Mouse (Mus musculus) midbrain, embryonic 15.5 days (tissue): ENCODE results near the gene Soga3. TPM values are rescaled to one million over a fixed set of nuclear protein-coding genes. Genes with fewer than 3 reads are reported as not detected.
A peak's percentile ranks its signal among the peaks of the same experiment; 100 is the strongest.

Experiments
- ATAC-seq: fragments of 200-750 bp; cut with Nextera tagmentation; replicated peaks from 2 replicates; pipeline ENCODE4 v1.8.0; 2017; ENCODE audit warnings: moderate TSS enrichment
- H3K27ac ChIP-seq: fragments of 300-500 bp; sonication (generic); 2 replicates; pipeline ENCODE4 v1.5.1; 2015; ENCODE audit warnings: mild to moderate bottlenecking, inconsistent platforms
- H3K27me3 ChIP-seq: fragments of 300-500 bp; sonication (generic); replicated peaks from 2 replicates; pipeline ENCODE4 v1.6.1; 2015; ENCODE audit warnings: inconsistent platforms
- H3K36me3 ChIP-seq: fragments of 300-500 bp; sonication (generic); replicated peaks from 2 replicates; pipeline ENCODE4 v1.6.1; 2015; ENCODE audit warnings: inconsistent platforms
- H3K4me1 ChIP-seq: fragments of 300-500 bp; sonication (generic); 2 replicates; pipeline ENCODE4 v1.6.1; 2015; ENCODE audit warnings: inconsistent platforms
- H3K4me2 ChIP-seq: fragments of 300-500 bp; sonication (generic); 2 replicates; pipeline ENCODE4 v1.6.1; 2015; ENCODE audit warnings: inconsistent platforms, mild to moderate bottlenecking, moderate library complexity
- H3K4me3 ChIP-seq: fragments of 300-500 bp; sonication (generic); 2 replicates; pipeline ENCODE4 v1.5.1; 2015; ENCODE audit warnings: mild to moderate bottlenecking, inconsistent platforms
- H3K9ac ChIP-seq: fragments of 300-500 bp; sonication (generic); 2 replicates; pipeline ENCODE4 v1.6.1; 2015; ENCODE audit warnings: mild to moderate bottlenecking, inconsistent platforms
- H3K9me3 ChIP-seq: fragments of 300-500 bp; sonication (generic); 2 replicates; pipeline ENCODE4 v1.6.1; 2016; ENCODE audit warnings: inconsistent platforms
- WGBS: fragments of 180-500 bp; shearing (Covaris S2); methylation state at CpG from one replicate; pipeline ENCODE4 v1.1.7; 2015; ENCODE audit warnings: mixed read lengths; 5-methylcytosine and 5-hydroxymethylcytosine counted together
- polyA plus RNA-seq: library from polyadenylated mRNA; unstranded; fragments of >200 nt; fragmentation: Nextera tagmentation; extraction: Ambion mirVana; gene quantifications from 2 replicates; pipeline ENCODE4 v1.2.1, GENCODE M21; 2015

The Soga3 gene
- polyA plus RNA-seq, 1 experiment from 2014 or later, result 119 TPM

GRCm38 (mm10) chr10:29213534-29214100 lies 70.0 kb downstream of the Soga3 start:
- H3K27me3 ChIP-seq, result no peaks in the 10 kb centered on the region
- 34% methylated on average over 3 of the region's 3 CpGs for WGBS
- no peak overlapping the region for H3K4me3 ChIP-seq
- H3K4me1 ChIP-seq, result peaks cover 6% of the 10 kb centered on the region; the same call in 1 of the 2 replicates
- no peaks in the 10 kb centered on the region for H3K9me3 ChIP-seq
- no peak overlapping the region for H3K9ac ChIP-seq
- peak; percentile 56; the same call in 1 of the 2 replicates for ATAC-seq
- no peak overlapping the region for H3K4me2 ChIP-seq
- no peaks in the 10 kb centered on the region for H3K36me3 ChIP-seq
- no peak overlapping the region for H3K27ac ChIP-seq

GRCm38 (mm10) chr10:29216957-29217356 lies 73.3 kb downstream of the Soga3 start:
- H3K27me3 ChIP-seq, result no peaks in the 10 kb centered on the region
- no peak overlapping the region for H3K4me3 ChIP-seq
- no peak overlapping the region for H3K4me2 ChIP-seq
- WGBS, result 99% methylated on average over 1 of the region's 1 CpGs
- H3K4me1 ChIP-seq, result peaks cover 6% of the 10 kb centered on the region; the same call in 1 of the 2 replicates
- H3K9me3 ChIP-seq, result no peaks in the 10 kb centered on the region
- no peak overlapping the region for H3K9ac ChIP-seq
- H3K36me3 ChIP-seq, result peaks cover 3% of the 10 kb centered on the region; the same call in 1 of the 2 replicates
- no peak overlapping the region for H3K27ac ChIP-seq
- ATAC-seq, result peak; percentile 32; the same call in 1 of the 2 replicates

DNA sequence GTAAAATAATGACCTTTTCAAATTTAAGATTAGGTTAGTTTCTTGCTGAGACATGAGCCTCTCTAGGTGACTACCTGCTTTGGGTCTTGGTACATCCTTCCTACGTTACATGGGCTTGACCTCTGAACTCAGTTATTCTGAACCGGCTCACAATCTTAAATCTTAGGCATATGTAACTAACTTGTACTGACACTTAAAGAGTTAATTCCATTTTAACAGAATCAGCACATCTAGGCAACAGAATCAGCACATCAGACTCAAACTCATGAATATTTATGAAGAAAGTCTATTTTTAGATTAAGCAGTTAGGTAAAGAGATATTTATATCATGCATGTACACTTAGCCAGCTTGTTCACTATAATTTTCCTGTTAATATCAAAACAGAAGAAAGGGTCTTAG lies 73.8 kb downstream of the Soga3 start:
- H3K4me3 ChIP-seq, result no peak overlapping the region
- no peaks in the 10 kb centered on the region for H3K27me3 ChIP-seq
- H3K9me3 ChIP-seq, result no peaks in the 10 kb centered on the region
- H3K36me3 ChIP-seq, result peaks cover 8% of the 10 kb centered on the region; the same call in 1 of the 2 replicates
- ATAC-seq, result peak; percentile 62
- no peak overlapping the region for H3K27ac ChIP-seq
- H3K4me2 ChIP-seq, result no peak overlapping the region
- 35% methylated on average over 2 of the region's 2 CpGs for WGBS
- no peak overlapping the region for H3K9ac ChIP-seq
- peaks cover 6% of the 10 kb centered on the region; the same call in 1 of the 2 replicates for H3K4me1 ChIP-seq

GRCm38 (mm10) chr10:29225329-29225728 lies 81.7 kb downstream of the Soga3 start:
- Histone ChIP-seq H3K4me1 (no peaks in the 10 kb centered on the region), H3K4me3 (no peak overlapping the region), H3K36me3 (peaks cover 29% of the 10 kb centered on the region), H3K9ac (no peak overlapping the region), H3K27me3 (no peaks in the 10 kb centered on the region), H3K4me2 (no peak overlapping the region), H3K27ac (no peak overlapping the region), H3K9me3 (no peaks in the 10 kb centered on the region)
- whole genome bisulfite sequencing, result 93% methylated on average over 4 of the region's 4 CpGs
- ATAC-seq, result no peak

GRCm38 (mm10) chr10:29231208-29231607 lies 87.6 kb downstream of the Soga3 start:
- Histone ChIP-seq H3K9ac (no peak overlapping the region), H3K4me1 (no peaks in the 10 kb centered on the region), H3K9me3 (no peaks in the 10 kb centered on the region), H3K4me2 (no peak overlapping the region), H3K4me3 (no peak overlapping the region), H3K27me3 (no peaks in the 10 kb centered on the region), H3K36me3 (peaks cover 3% of the 10 kb centered on the region; the same call in 1 of the 2 replicates), H3K27ac (no peak overlapping the region)
- no peak; the same call in 1 of the 2 replicates for ATAC-seq
- WGBS, result 87% methylated on average over 2 of the region's 2 CpGs

Other genes starting within 250 kb of the Soga3 start
- gene 2310057J18Rik, start 157.5 kb upstream of the Soga3 start, polyA plus RNA-seq, result not detected in 2 replicates
- gene Gm49353, start 55.1 kb downstream of the Soga3 start, polyA plus RNA-seq, result 10.6 and 12.3 TPM in 2 replicates
- gene 9330159F19Rik, start 67.8 kb downstream of the Soga3 start, polyA plus RNA-seq, result 31.0 and 33.2 TPM in 2 replicates
- 23.4 and 23.5 TPM in 2 replicates for gene Echdc1, start 169.3 kb downstream of the Soga3 start, polyA plus RNA-seq
- 90.9 and 95.0 TPM in 2 replicates for gene Rnf146, start 218.6 kb downstream of the Soga3 start, polyA plus RNA-seq